Mouse (Mus musculus): ENCODE data around the gene Edn2. TPM values are rescaled to one million over a fixed set of nuclear protein-coding genes. Genes with fewer than 3 reads are reported as not detected.

Edn2 gene
- polyA plus RNA-seq, 1 experiment from 2014 or later: 0.14 TPM

GRCm38 (mm10) chr4:120141810-120142209 is 19.2 kb upstream of the Edn2 start:
- Histone ChIP-seq H3K4me2 (no peak overlapping the region), H3K4me3 (replicated peaks) (no peak overlapping the region), H3K4me1 (no peaks in the 10 kb centered on the region), H3K27ac (no peak overlapping the region), H3K36me3 (no peaks in the 10 kb centered on the region), H3K9ac (no peak overlapping the region), H3K9me3 (replicated peaks) (no peaks in the 10 kb centered on the region), H3K27me3 (no peaks in the 10 kb centered on the region)
- WGBS: 74% methylated on average over 1 of the region's 1 CpGs
- no peak for ATAC-seq (replicated peaks; ENCODE audit: low FRiP score)

DNA sequence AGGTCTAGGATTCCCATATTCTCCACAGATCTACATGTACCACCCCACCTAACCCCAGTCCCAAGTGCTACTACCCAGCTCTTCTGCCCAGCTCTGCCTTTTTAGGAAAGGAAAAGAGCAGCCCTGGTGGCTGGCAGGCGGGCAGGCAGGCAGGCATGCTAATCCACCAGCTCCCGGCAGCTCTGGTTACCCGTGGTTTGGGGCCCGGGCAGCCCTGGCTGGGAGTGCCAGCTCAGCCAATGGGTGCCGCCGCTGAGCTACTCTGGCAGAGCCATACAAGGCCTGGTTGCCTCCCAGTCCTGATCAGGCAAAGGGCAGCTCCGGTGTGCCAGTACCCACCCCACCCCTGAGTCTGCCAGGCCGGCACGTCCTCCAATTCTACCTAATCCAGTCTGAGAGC is 18.1 kb upstream of the Edn2 start:
- Histone ChIP-seq H3K27ac (no peak overlapping the region), H3K9ac (no peak overlapping the region), H3K27me3 (peaks cover 5% of the 10 kb centered on the region), H3K9me3 (replicated peaks) (no peaks in the 10 kb centered on the region), H3K36me3 (no peaks in the 10 kb centered on the region), H3K4me1 (no peaks in the 10 kb centered on the region), H3K4me2 (no peak overlapping the region), H3K4me3 (replicated peaks) (no peak overlapping the region)
- WGBS: 78% methylated on average over 9 of the region's 9 CpGs
- ATAC-seq (replicated peaks; ENCODE audit: low FRiP score): no peak

DNA sequence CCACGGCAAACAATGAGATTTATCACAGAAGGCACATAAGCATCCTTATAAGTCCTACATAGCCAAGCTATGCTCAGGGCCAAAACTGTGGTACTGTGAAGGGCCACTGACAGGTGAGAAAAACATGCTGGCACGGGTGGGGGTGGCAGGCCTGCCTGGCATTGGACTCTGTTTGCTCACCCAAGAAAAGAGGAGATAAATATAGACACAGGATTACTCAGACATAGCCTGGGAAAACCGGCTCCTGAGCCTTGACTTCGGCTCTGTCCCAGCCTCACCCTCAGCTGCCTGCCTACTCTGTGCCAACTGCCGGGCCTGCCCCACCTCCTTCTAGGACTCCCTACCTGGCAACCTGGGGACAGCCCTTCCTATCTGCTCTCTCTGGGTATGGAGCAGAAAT is 16.7 kb upstream of the Edn2 start:
- no peaks in the 10 kb centered on the region for H3K36me3 ChIP-seq
- no peak overlapping the region for H3K27ac ChIP-seq
- H3K27me3 ChIP-seq: peaks cover 17% of the 10 kb centered on the region
- H3K4me3 ChIP-seq (replicated peaks): no peak overlapping the region
- no peak overlapping the region for H3K9ac ChIP-seq
- H3K4me1 ChIP-seq: peaks cover 13% of the 10 kb centered on the region
- 90% methylated on average over 5 of the region's 5 CpGs for WGBS
- H3K4me2 ChIP-seq: no peak overlapping the region
- H3K9me3 ChIP-seq (replicated peaks): no peaks in the 10 kb centered on the region
- no peak for ATAC-seq (replicated peaks; ENCODE audit: low FRiP score)

- no peak overlapping the region for H3K4me2 ChIP-seq
- H3K27ac ChIP-seq: no peak overlapping the region
- H3K27me3 ChIP-seq: peaks cover 24% of the 10 kb centered on the region
- no peak overlapping the region for H3K4me3 ChIP-seq (replicated peaks)
- H3K4me1 ChIP-seq: peaks cover 13% of the 10 kb centered on the region
- H3K9ac ChIP-seq: no peak overlapping the region
- H3K9me3 ChIP-seq (replicated peaks): no peaks in the 10 kb centered on the region
- 75% methylated on average over 8 of the region's 8 CpGs for WGBS
- no peaks in the 10 kb centered on the region for H3K36me3 ChIP-seq
- no peak for ATAC-seq (replicated peaks; ENCODE audit: low FRiP score)
These were observed 15.1 kb upstream of the Edn2 start for GRCm38 (mm10) chr4:120145931-120146330.

- WGBS: 5% methylated on average over 45 of the region's 45 CpGs
- Histone ChIP-seq H3K4me1 (peaks cover 13% of the 10 kb centered on the region), H3K27me3 (peaks cover 24% of the 10 kb centered on the region), H3K4me2 (peak overlapping the region; percentile 65), H3K27ac (no peak overlapping the region), H3K36me3 (no peaks in the 10 kb centered on the region), H3K9ac (peak overlapping the region; percentile 31), H3K4me3 (replicated peaks) (peak overlapping the region; percentile 34), H3K9me3 (replicated peaks) (no peaks in the 10 kb centered on the region)
- peak; percentile 87 for ATAC-seq (replicated peaks; ENCODE audit: low FRiP score)
These were observed 12.5 kb upstream of the Edn2 start for GRCm38 (mm10) chr4:120148291-120149141.

DNA sequence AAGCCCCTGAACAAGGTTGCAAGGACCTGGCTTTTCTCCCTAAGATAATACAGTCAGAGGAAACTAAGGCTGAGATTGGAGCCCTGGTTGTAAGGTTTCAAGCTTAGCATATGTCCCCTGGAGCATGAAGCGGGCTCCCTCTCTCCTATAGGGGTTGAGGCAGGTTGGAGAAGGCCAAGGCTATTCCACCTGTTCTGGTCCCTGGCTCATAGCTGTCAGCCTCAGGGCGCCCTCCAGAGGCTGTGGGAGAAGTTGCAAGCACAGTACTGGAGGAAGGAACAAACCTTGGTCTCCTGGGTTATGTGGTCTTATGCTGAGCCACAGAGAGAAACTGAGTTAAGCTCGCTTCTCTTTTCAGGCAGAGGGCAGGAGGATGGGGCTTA is 11.9 kb upstream of the Edn2 start:
- Histone ChIP-seq H3K9me3 (replicated peaks) (no peaks in the 10 kb centered on the region), H3K4me1 (peaks cover 13% of the 10 kb centered on the region), H3K27ac (no peak overlapping the region), H3K36me3 (no peaks in the 10 kb centered on the region), H3K4me2 (peak overlapping the region; percentile 65), H3K9ac (peak overlapping the region; percentile 31; the same call in 1 of the 2 replicates), H3K4me3 (replicated peaks) (peak overlapping the region; percentile 34), H3K27me3 (peaks cover 24% of the 10 kb centered on the region)
- 35% methylated on average over 3 of the region's 3 CpGs for WGBS
- ATAC-seq (replicated peaks; ENCODE audit: low FRiP score): peak; percentile 15; the same call in 1 of the 2 replicates

GRCm38 (mm10) chr4:120150345-120150920 is 10.6 kb upstream of the Edn2 start:
- peaks cover 13% of the 10 kb centered on the region for H3K4me1 ChIP-seq
- WGBS: 46% methylated on average over 6 of the region's 6 CpGs
- H3K9ac ChIP-seq: no peak overlapping the region
- peaks cover 24% of the 10 kb centered on the region for H3K27me3 ChIP-seq
- ATAC-seq (replicated peaks; ENCODE audit: low FRiP score): no peak
- no peaks in the 10 kb centered on the region for H3K36me3 ChIP-seq
- no peak overlapping the region for H3K4me3 ChIP-seq (replicated peaks)
- H3K9me3 ChIP-seq (replicated peaks): no peaks in the 10 kb centered on the region
- H3K4me2 ChIP-seq: no peak overlapping the region
- H3K27ac ChIP-seq: no peak overlapping the region

- Histone ChIP-seq H3K27me3 (peaks cover 24% of the 10 kb centered on the region), H3K4me2 (no peak overlapping the region), H3K4me3 (replicated peaks) (no peak overlapping the region), H3K4me1 (peaks cover 13% of the 10 kb centered on the region), H3K36me3 (no peaks in the 10 kb centered on the region), H3K9ac (no peak overlapping the region), H3K27ac (no peak overlapping the region), H3K9me3 (replicated peaks) (no peaks in the 10 kb centered on the region)
- ATAC-seq (replicated peaks; ENCODE audit: low FRiP score): no peak
- 66% methylated on average over 6 of the region's 6 CpGs for WGBS
These were observed 9.1 kb upstream of the Edn2 start for GRCm38 (mm10) chr4:120151906-120152305.

DNA sequence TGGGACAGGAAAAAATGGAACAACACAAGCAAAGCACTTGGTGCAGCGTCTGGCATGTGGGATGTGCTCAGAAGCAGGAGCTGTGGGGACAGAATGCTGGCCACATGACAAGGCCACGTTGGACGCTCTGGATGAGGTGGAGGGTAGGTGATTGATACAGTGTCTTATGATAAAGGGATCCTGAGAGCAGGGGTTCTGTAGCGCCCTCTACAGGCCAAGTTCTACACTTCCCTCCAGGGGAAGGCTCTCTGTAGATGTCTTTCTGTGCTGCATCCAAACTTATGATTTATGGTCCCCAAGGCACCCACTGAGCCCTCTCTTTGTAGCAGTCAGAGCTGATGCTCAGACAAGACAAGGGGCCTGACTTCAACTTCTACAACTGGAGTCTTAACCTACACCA is 8.4 kb upstream of the Edn2 start:
- Histone ChIP-seq H3K9me3 (replicated peaks) (no peaks in the 10 kb centered on the region), H3K4me1 (peaks cover 13% of the 10 kb centered on the region), H3K9ac (no peak overlapping the region), H3K36me3 (no peaks in the 10 kb centered on the region), H3K27ac (no peak overlapping the region), H3K4me3 (replicated peaks) (no peak overlapping the region), H3K4me2 (no peak overlapping the region), H3K27me3 (peaks cover 22% of the 10 kb centered on the region)
- WGBS: 63% methylated on average over 4 of the region's 4 CpGs
- no peak for ATAC-seq (replicated peaks; ENCODE audit: low FRiP score)

DNA sequence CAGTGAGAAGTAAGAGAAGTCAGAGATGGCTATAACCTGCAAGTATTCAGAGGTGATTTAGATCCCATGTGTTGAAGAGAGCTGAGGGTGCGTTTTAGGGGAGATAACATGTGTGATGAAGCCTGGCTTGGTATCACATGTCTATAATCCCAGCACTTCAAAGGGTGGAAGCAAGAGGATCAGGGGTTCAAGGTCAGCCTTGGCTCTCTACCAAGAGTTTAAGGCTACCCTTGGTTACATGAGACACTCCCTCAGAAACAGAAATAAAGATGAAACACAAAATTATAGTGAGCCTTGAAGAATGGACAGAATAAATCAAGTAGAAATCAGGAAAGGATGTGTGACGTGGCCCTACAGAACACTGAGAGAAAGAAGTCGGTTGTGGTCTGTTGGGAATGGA is 7.3 kb upstream of the Edn2 start:
- no peak overlapping the region for H3K9ac ChIP-seq
- WGBS: 75% methylated on average over 3 of the region's 3 CpGs
- H3K27ac ChIP-seq: no peak overlapping the region
- H3K9me3 ChIP-seq (replicated peaks): no peaks in the 10 kb centered on the region
- H3K4me2 ChIP-seq: no peak overlapping the region
- peaks cover 6% of the 10 kb centered on the region for H3K4me1 ChIP-seq
- no peak for ATAC-seq (replicated peaks; ENCODE audit: low FRiP score)
- no peak overlapping the region for H3K4me3 ChIP-seq (replicated peaks)
- no peaks in the 10 kb centered on the region for H3K36me3 ChIP-seq
- H3K27me3 ChIP-seq: peaks cover 11% of the 10 kb centered on the region

GRCm38 (mm10) chr4:120158714-120159310 is 2.2 kb upstream of the Edn2 start:
- H3K4me2 ChIP-seq: no peak overlapping the region
- no peak overlapping the region for H3K27ac ChIP-seq
- no peak overlapping the region for H3K4me3 ChIP-seq (replicated peaks)
- peaks cover 5% of the 10 kb centered on the region; the same call in 1 of the 2 replicates for H3K27me3 ChIP-seq
- no peak overlapping the region for H3K9ac ChIP-seq
- H3K9me3 ChIP-seq (replicated peaks): no peaks in the 10 kb centered on the region
- peaks cover 12% of the 10 kb centered on the region for H3K4me1 ChIP-seq
- no peaks in the 10 kb centered on the region for H3K36me3 ChIP-seq
- 40% methylated on average over 5 of the region's 5 CpGs for WGBS
- no peak for ATAC-seq (replicated peaks; ENCODE audit: low FRiP score)

- 89% methylated on average over 8 of the region's 8 CpGs for WGBS
- H3K4me1 ChIP-seq: peaks cover 12% of the 10 kb centered on the region
- H3K9me3 ChIP-seq (replicated peaks): no peaks in the 10 kb centered on the region
- no peak overlapping the region for H3K4me2 ChIP-seq
- H3K27me3 ChIP-seq: peaks cover 5% of the 10 kb centered on the region; the same call in 1 of the 2 replicates
- H3K9ac ChIP-seq: no peak overlapping the region
- no peak for ATAC-seq (replicated peaks; ENCODE audit: low FRiP score)
- H3K36me3 ChIP-seq: no peaks in the 10 kb centered on the region
- H3K27ac ChIP-seq: no peak overlapping the region
- no peak overlapping the region for H3K4me3 ChIP-seq (replicated peaks)
These were observed 1.6 kb downstream of the Edn2 start for GRCm38 (mm10) chr4:120162586-120162985.
